Mouse (Mus musculus): Measurements from ENCODE around the gene Chd1l. TPM values are rescaled to one million over a fixed set of nuclear protein-coding genes. Genes with fewer than 3 reads are reported as not detected.

The Chd1l gene
- polyA plus RNA-seq (2015; fragmentation: Nextera tagmentation; extraction: Ambion mirVana), result 14.3 and 17.0 TPM in 2 replicates

DNA sequence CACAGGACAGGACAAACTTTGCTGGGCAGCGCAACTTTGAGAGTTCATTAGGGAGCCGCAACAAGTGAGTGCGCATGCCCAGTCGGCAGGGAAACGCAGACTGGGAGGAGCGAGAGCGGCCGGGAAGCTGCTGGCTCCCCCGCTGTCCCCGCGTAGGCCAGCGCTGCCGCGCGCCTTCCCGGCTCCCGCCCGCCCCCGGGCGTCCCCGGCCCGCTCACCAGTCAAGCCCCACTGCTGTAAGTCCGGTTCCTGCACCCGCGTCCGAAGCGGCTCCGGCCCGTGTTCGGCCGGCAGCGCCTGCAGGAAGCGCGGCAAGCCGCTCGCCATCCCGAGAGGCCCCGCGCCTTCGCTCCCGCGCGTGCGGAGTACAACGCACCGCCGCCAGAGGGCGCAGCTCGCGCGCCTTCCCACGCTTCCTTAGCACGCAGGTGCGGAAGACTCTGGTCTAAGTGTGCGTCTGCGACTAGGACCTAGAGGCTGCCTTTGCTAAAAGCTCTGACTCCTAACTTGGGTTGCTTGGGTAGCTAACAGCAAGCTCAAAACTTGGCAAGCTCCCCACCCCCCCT, at the start of gene Chd1l:
Chd1l (minus strand) TSS at position 359 of the 566 bp plus-strand sequence.

GRCm38 (mm10) chr3:97657655-97658411, 47.8 kb upstream of the Chd1l start, which contains the start of gene Prkab2:
Gene Prkab2, plus strand, starts transcription at chr3:97658193.

DNA sequence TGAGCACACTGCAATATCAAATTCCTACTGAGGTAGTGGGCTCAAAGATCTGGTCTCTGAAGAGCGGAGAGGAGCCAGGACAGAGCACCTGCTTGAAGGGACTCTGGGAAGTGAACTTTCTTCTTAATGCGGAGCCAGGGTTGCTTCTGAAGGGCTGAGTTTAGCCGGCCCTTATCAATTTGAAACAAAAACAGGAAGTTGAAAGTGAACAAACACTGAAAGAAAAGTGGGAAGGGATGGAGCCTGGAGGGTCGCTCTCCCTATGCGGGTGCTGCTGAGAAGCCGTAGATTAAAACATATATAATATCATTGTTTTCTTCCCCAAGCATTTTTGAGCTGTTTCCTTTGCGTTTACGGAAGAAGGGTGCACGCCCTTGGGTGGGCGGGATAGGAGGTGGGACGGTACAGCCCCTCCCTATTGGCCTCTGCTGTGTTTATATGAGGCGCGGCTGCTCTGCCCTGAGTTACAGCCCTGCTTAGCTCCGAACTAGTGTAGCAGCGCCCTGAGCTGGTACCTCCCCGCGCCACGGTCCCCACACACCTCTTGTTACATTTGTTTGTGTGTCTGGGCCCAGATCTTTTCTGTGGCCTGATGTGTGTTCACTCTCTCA, 18.5 kb upstream of the Chd1l start, which contains the start of gene Fmo5:
Fmo5 (plus strand) TSS at position 414 of the 611 bp plus-strand sequence.

Other genes with a start within 250 kb of the Chd1l start
- gene Olfr1402, start 188.2 kb downstream of the Chd1l start, polyA plus RNA-seq (2015; fragmentation: Nextera tagmentation; extraction: Ambion mirVana), result 0.08 and 0.20 TPM in 2 replicates
- gene Fmo5, start 18.6 kb upstream of the Chd1l start, polyA plus RNA-seq (2015; fragmentation: Nextera tagmentation; extraction: Ambion mirVana), result 314 and 339 TPM in 2 replicates
- gene Prkab2, start 48.0 kb upstream of the Chd1l start, polyA plus RNA-seq (2015; fragmentation: Nextera tagmentation; extraction: Ambion mirVana), result 20.9 and 26.7 TPM in 2 replicates
- gene Gm17651, start 64.5 kb upstream of the Chd1l start, polyA plus RNA-seq (2015; fragmentation: Nextera tagmentation; extraction: Ambion mirVana), result not detected in 2 replicates